Mouse (Mus musculus) left cerebral cortex, adult 18-20 months (tissue): Measurements from ENCODE around the gene Slc25a48. TPM values are rescaled to one million over a fixed set of nuclear protein-coding genes. Genes with fewer than 3 reads are reported as not detected.
A peak's percentile ranks its signal among the peaks of the same experiment; 100 is the strongest.

ENCODE experiments used
- DNase-seq, 2 experiments: peaks; one replicate each; pipeline ENCODE4 v3.0.0; 2021 to 2022; ENCODE audit warnings: low spot score in 2 of 2, mixed read lengths in 1 of 2
- total RNA-seq, 2 experiments: library from RNA; stranded (reverse); gene quantifications; 2 replicates each; pipeline ENCODE4 v1.2.3; 2021

The Slc25a48 gene
- total RNA-seq, 2 experiments from 2014 or later = 0.23 TPM; not detected in 1

DNA sequence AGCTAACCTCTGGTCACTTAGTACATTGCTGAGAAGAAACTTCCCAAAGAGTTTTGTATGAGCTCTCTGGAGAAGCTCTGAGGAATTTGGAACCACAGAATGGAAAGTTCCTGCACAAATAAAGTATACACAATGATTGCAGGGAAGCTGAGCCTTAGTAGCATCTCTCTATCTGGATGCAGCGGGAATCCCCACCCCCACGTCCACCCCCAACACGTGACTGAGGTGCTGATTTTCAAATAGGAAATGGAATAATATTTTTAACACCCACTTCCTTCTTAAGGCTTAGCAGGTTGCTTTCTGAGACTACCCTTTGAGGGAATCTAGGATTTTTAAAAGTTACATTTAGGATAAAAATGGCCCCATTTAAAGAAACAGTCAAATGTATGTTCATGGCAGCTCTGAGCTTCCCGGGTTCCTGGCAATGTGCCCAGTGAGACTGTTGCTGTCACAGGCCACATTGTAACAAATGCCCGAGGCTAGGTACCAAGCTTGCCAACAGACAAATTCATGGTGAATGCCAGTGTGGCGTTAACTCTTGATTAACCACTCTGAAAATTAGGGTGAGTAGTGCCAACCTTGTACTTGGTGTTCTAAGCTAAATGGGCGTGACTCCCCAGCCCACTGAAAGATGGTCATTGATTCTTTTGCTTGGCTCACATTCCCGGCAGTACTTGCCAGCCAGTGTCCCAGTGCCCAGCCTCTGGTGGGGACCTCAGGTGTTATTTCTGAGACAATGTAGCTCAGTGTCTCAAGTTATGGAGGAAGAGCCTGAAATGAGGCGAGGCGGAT is 11.3 kb downstream of the Slc25a48 start:
- no peak for DNase-seq

- DNase-seq = no peak
These were observed 11.9 kb downstream of the Slc25a48 start for GRCm38 (mm10) chr13:56450035-56450434.

GRCm38 (mm10) chr13:56458001-56458400 is 19.8 kb downstream of the Slc25a48 start:
- no peak for DNase-seq

DNA sequence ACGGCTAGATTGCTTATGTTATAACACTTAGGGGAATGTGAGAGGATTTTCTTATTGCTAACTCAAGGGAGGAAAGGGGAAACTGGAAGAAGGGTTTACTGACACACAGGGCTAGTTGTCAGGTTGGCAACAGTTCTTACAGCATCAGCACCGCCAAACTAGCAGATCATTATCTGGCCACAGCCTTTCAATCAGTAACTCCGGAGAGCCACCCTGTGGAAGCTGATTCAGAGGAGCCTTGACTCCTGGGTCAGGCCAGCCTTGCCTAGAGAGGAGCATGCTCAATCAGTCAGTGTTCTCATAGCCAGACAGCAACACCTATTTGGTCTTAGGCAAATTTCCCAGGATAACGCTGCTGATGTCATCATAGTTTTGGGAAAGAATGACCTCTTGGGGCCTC is 23.3 kb downstream of the Slc25a48 start:
- no peak for DNase-seq

DNA sequence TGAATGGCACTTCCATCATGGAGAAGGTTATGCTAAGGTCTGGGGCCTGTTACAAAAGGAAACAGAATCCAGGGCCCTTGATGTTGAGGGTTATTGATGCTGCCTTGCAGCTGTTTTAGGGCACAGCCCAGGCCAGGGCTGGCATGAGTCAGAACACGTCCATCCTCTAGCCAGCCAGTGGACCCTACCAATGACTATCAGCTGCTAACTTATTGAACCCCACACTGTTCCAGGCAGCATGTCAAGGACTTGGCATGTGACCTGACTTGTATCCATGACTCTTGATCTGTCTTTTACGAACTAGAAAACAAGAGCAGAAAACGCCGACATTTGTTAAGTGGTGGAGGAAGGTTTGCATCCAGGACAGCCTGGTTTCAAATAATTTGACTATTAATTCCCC is 24.6 kb downstream of the Slc25a48 start:
- DNase-seq = no peak

GRCm38 (mm10) chr13:56463261-56463660 is 25.1 kb downstream of the Slc25a48 start:
- no peak for DNase-seq

GRCm38 (mm10) chr13:56463750-56464149 is 25.6 kb downstream of the Slc25a48 start:
- DNase-seq = no peak

GRCm38 (mm10) chr13:56467786-56468185 is 29.6 kb downstream of the Slc25a48 start:
- DNase-seq = no peak

DNA sequence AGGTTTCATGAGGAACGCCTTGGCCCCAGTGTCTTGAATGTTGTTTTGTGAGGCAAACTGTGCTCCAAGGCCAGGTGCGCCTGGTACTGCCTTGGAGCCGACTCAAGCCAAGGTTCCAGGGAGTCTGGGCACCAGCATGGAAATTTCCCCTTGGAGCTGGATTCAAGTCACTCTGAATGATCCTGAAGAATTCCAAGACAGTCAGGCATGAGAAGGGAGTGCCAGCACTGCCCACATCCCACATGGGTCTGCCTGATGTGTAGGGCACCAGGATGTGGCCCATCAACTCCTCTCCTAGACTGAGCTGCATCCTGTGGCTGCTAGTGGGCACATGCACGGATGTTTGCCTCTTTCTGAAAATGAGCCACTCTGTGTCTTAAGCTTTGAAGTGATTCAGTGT is 30.4 kb downstream of the Slc25a48 start:
- DNase-seq = no peak

GRCm38 (mm10) chr13:56471211-56471610 is 33.1 kb downstream of the Slc25a48 start:
- no peak for DNase-seq

GRCm38 (mm10) chr13:56471951-56472350 is 33.8 kb downstream of the Slc25a48 start:
- DNase-seq = no peak

- DNase-seq = no peak
These were observed 34.5 kb downstream of the Slc25a48 start for GRCm38 (mm10) chr13:56472661-56473060.

GRCm38 (mm10) chr13:56475363-56475762 is 37.2 kb downstream of the Slc25a48 start:
- peak; percentile 30 to 38 for DNase-seq

DNA sequence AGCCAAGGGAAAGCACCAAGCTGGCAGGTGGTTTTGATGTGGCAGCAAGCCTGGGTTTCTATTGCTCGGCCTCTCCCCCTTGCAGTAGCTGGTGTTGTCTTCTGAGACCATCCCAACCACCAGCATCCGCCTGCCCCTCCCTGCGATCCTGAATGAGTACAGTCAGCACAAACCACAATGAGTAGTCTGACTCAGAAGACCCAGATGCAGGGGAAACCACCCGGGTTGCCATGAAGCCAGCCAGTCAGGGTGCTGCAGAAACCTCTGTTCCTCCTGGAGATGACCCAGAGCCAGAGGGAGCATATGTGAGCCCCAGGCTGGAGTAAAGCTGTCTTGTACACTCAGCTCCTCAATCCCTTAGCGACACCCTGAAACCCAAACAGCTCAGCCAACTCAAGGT is 38.6 kb downstream of the Slc25a48 start:
- DNase-seq = no peak

GRCm38 (mm10) chr13:56477271-56477670 is 39.1 kb downstream of the Slc25a48 start:
- peak in 1 of 2 experiments; percentile 18 for DNase-seq

DNA sequence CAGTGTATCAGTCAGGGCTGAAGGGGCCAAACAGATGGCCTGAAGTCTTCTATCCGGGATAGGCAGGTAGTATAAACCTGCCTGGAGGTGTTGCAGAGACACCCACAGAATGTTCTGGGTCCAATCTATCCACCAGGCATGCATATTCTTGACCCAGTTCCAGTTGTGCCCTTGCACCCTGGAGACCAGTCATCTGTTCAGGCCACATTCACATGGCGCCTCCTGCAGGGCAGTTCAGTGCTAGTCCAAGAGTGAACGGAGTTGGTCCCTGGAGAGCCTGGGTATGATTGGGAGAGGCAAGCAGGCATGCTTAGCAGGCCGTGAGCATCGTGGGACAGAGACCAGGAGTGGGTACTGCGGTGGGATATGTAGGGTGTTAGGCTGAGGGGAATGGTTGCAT is 39.9 kb downstream of the Slc25a48 start:
- no peak for DNase-seq

GRCm38 (mm10) chr13:56482146-56482545 is 44.0 kb downstream of the Slc25a48 start, which contains the start of gene Il9:
Il9 (minus strand) TSS chr13:56482246.
- DNase-seq = no peak

DNA sequence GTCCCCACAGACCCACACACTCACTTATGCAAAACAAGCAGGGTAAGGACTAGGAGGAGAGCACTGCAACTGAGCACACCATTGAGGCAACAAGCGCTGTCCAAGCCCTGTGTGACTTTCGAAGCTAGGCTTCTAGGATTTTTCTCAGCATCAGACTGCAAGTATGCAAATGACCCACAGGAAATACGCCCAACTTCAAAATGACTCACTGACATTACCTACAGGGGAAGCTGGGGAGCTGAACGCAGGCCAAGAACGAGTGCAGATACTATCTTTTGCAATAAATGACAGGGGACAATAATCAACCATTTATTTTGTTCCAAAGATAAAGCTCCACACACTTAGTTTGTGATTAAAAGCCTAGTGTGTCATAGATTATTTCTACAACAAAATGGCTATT is 49.9 kb downstream of the Slc25a48 start:
- no peak for DNase-seq

DNA sequence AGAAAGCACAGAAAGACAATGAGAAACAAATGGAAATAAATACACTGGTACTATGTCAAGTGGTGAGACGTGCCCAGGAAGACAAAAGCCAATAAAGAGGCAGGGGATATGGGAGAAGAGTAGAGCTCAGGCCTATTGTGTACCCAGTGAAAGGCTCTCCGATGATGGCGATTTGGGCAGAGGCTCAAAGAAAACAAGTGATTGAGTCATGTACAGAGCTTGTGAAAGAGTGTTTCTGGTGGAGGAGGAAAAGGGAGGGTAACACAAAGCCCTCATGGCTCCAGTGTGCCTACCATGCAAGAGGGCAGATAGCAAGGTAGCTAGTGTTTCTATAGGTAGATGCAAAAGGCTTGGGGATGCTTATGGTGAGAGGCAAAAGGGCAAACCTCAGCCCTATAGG is 56.3 kb downstream of the Slc25a48 start:
- DNase-seq = no peak

- DNase-seq = no peak
These were observed 62.0 kb downstream of the Slc25a48 start for GRCm38 (mm10) chr13:56500132-56500531.

GRCm38 (mm10) chr13:56500636-56501035 is 62.5 kb downstream of the Slc25a48 start:
- no peak for DNase-seq

DNA sequence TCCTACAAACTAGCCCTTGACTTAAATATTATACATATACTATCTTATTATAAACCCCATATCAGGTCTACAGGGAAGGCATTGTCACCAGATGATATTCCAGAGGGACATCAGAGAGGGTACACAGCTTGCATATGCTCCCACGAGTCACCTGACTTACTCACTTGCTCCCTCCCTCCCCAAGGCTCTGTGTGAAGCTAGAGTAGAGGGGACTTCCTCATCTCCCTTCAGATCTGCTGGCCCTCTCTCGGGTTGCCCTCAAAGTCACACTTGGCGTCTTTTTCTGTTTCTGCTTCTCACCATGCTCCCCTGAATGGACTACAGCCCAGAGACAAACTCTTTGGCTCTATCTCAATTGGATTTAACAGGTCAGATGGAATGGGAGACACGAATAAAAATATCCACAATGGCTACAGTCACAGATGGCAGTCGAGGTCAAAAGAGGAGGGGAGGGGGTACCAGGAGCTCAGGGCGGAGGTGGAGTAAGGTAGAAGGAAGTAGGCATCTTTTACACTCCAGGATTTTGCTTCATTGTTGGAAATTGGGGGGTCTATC is 63.8 kb downstream of the Slc25a48 start:
- no peak for DNase-seq
